Mouse (Mus musculus): Measurements from ENCODE around the gene Tsfm.
A peak's percentile ranks its signal among the peaks of the same experiment; 100 is the strongest.

Tsfm gene

DNA sequence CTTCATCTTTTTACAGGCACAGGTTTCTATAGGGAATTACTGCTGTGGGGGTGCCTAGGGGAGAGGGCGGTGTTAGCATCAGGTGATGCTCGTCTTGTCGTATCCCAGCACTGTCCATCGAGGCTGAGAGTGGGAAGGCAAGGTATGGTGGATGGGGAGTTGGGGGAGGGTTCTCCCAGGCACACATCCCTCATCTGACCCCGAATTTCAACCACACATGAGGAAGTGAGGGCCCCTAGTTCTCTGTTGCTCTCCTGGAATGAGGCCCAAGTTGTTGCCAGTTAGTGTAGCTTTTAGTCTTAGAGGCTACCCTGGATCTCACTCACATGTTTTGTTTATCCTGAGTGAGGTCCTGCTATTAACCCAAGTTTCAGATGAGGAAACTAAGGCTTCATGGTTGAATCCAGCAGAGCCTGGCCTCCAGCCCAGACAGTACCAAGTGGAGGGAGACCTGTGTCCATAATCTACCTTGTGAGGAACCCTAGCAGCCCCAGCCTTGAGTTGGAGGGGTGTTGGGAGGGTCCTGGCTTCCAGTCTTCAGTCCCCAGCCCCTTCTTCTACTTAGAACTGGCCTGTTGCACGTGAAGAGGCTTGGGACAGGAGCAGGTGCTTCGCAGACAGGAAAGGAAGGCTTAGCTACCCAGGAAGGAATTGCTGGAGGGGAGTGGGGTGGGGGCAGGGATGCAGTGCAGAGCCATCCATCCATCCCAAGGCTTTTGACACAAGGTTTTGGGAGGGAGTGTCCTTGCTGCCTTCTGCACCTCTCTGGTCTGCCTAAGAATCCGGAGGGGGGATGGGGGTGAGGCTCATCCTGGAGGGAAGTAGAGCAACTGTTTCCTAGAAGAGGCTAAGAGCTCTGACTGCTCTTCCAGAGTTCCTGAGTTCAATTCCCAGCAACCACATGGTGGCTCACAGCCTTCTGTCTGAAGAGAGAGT, 43.2 kb downstream of the Tsfm start:
- DNase-seq (ENCODE audit: low spot score in 2 of 2): no peak

GRCm38 (mm10) chr10:126986541-126986961, 44.1 kb downstream of the Tsfm start:
- peak; percentile 94 to 95 for DNase-seq (ENCODE audit: low spot score in 2 of 2)

DNA sequence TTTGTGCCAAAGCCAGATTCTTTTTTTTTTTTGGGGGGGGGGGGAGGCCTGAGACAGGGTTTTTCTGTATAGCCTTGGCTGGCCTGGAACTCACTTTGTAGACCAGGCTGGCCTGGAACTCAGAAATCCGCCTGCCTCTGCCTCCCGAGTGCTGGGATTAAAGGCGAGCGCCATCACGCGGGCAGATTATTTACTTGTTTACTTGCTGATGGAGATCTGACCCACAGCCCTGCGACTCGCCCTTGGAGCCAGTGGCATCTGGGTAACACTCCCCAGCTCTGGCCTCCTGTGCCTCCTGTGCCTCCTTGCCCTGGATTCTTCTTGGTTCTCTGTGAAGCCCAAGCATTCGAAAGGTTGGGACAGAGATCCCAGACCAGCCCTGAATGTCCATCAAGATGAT, 45.1 kb downstream of the Tsfm start:
- no peak for DNase-seq (ENCODE audit: low spot score in 2 of 2)

GRCm38 (mm10) chr10:126985127-126985526, 45.5 kb downstream of the Tsfm start:
- DNase-seq (ENCODE audit: low spot score in 2 of 2): no peak

DNA sequence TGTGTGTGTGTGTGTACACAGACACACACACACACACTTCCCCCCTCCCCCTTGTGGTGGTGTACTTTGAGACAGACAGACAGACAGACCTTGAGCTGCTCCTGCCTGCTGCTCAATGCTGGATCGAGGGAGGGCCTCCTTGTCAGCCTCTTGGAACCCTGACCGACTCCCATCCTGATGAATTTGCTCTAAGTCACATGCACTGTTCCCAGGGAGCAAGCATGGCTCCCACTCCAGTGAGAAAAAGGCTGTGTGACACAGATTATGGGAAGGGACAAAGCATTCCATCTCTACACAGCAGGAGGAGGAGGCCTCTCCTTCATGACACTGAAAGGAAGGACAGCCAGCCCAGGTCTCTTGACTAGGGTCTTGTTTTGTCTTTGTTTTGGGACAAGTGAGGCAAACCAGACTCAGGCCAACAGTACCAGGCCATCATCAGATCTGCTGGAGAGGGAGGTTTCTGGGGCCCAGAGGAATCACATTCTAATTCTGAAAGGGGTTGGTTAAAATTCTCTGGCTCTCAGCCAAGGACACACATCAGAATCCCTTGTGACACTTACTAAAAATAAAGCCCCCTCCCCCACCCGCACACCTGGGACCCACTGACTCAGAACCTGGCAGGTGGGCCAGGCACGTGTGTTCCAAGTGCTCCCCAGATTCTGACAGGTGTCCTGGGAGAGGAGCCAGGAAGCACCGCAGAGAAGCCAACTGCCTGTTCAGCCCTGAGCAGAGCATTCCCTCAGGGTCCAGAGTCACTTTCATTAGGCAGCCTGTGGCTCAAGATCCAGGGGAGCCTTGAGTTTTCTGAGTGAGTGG, 46.2 kb downstream of the Tsfm start:
- peak in 1 of 2 experiments; percentile 40 for DNase-seq (ENCODE audit: low spot score in 2 of 2)

DNA sequence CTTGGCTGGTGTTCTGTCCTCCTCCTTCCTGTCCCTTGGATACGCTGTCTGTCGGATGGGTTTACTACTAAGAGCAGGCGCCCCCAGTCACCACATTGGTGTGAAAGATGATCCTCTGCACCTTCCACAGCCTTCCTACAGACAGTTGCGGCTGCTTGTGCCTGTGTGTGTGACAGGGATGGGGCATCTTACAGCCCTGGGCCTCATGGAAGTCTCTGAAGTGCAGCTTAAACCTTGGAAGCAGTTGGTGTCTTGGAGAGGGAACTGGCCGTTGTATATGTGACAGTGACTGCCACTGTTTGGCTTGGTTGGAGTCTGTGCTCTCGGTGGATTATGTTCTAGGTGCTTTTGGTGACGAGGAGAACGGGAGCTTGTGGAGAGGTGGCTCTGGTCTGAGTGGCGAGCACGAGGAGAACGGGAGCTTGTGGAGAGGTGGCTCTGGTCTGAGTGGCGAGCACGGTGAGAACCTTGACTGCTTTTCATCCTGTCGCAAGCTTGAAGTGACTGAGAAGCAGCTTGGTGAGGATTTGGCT, 47.4 kb downstream of the Tsfm start:
- DNase-seq (ENCODE audit: low spot score in 2 of 2): no peak

GRCm38 (mm10) chr10:126981746-126982145, 48.9 kb downstream of the Tsfm start:
- no peak for DNase-seq (ENCODE audit: low spot score in 2 of 2)

DNA sequence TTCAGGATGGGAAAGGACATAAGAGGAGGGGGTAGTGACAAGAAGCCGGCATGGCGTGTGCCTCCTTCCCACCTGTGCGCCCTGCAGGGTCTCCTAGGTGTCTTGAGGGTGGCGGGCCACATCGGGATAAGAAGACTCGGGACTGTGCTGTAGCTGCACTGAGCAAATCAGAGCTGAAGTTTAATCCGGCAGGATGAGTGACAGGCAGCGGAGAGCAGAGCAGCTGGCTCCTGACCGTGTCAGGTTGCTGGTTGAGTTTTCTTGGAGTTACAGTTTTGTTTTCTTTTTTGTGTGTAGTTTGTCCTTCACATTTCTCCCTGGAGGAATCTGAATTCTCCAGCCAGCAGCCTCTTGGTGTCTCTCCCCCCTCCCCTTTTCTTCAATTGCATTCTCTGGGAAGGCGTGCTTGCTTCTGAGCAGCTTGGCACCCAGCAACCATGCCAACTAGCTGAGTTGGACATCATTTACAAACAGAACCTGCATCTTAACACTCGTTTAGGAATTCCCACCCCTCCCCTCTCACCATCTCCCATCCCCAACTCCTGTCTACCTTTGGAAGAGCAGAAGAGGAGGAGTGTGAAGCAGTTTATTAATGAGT, 49.6 kb downstream of the Tsfm start:
- DNase-seq (ENCODE audit: low spot score in 2 of 2): no peak

- DNase-seq (ENCODE audit: low spot score in 2 of 2): peak in 1 of 2 experiments; percentile 55
These were observed 50.3 kb downstream of the Tsfm start for GRCm38 (mm10) chr10:126980221-126980932.

- peak; percentile 49 to 64 for DNase-seq (ENCODE audit: low spot score in 2 of 2)
These were observed 50.9 kb downstream of the Tsfm start for GRCm38 (mm10) chr10:126979636-126980151.

- DNase-seq (ENCODE audit: low spot score in 2 of 2): peak; percentile 63 to 69
These were observed 51.5 kb downstream of the Tsfm start for GRCm38 (mm10) chr10:126979121-126979635.

GRCm38 (mm10) chr10:126978277-126978994, 52.2 kb downstream of the Tsfm start, which contains the start of gene Ctdsp2:
Ctdsp2 (plus strand) TSS chr10:126978717.
- DNase-seq (ENCODE audit: low spot score in 2 of 2): peak; percentile 100

DNA sequence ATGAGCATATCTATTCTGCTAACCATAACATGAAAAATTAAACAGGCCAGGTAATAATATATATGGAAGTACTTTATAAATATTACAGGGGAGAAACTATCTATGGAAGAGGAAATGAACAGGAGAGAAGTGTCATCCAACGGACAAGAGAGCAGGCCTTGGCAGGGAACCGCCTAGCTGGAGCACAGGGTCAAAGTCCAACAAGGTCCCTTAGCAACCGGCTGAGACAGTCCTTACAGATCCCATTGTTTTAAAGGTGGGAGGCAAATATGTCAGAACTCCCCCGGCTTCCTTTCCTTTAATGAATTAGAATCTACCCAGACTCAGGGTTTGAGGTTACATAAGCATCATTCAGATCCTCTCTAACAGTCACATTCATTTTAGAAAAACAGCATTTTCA, 53.6 kb downstream of the Tsfm start:
- DNase-seq (ENCODE audit: low spot score in 2 of 2): no peak

GRCm38 (mm10) chr10:126975706-126976105, 54.9 kb downstream of the Tsfm start:
- DNase-seq (ENCODE audit: low spot score in 2 of 2): no peak

- no peak for DNase-seq (ENCODE audit: low spot score in 2 of 2)
These were observed 57.7 kb downstream of the Tsfm start for GRCm38 (mm10) chr10:126972988-126973387.

GRCm38 (mm10) chr10:126972051-126972725, 58.5 kb downstream of the Tsfm start:
- peak; percentile 67 to 74 for DNase-seq (ENCODE audit: low spot score in 2 of 2)

GRCm38 (mm10) chr10:126971363-126972050, 59.1 kb downstream of the Tsfm start:
- no peak for DNase-seq (ENCODE audit: low spot score in 2 of 2)

DNA sequence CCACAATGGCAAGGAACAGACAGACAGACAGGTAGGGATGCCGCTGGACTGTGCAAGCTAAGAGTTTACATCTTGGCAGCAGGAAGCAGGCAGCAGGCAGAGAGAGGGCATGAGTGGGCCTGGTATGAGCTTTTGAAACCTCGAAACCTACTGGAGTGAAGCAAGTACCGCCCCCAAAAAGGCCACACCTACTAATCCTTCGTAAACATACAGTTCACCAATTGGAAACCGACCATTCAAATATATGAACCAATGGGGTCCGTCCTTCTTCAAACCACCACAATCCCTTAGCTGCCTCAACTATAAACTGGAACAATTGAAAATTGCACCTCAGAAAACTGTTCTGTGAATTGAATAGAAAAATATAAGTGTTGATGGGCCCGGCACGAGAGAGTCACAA, 66.8 kb downstream of the Tsfm start:
- DNase-seq (ENCODE audit: low spot score in 2 of 2): no peak

GRCm38 (mm10) chr10:126962966-126963330, 67.7 kb downstream of the Tsfm start:
- peak in 1 of 2 experiments; percentile 39 for DNase-seq (ENCODE audit: low spot score in 2 of 2)

All from heart, adult 9 months (tissue).